Comparison of ENCODE assay signal across 28 mouse cellular contexts in genomic region chr1:90000981-90001380, GRCm38 (mm10). TPM values are rescaled to one million over a fixed set of nuclear protein-coding genes. Genes with fewer than 3 reads are reported as not detected.
"Had no signal": no experiment of that assay in that cellular context is flagged by ENCODE, and none has a peak within 500 bp of the region (broad histone marks: within the 10 kb centered on the region; RNA-seq: fewer than 3 reads in every experiment).

No protein-coding gene starts in this region.

- H3K27ac ChIP-seq: kidney, postnatal 0 days; limb, embryonic 10.5 days; limb, embryonic 13.5 days; liver, embryonic 12.5 days; liver, embryonic 15.5 days; lung, embryonic 15.5 days; midbrain, embryonic 10.5 days; midbrain, embryonic 13.5 days; neural tube, embryonic 13.5 days; stomach, embryonic 15.5 days had no signal

- H3K4me3 ChIP-seq: limb, embryonic 10.5 days; limb, embryonic 13.5 days; liver, embryonic 12.5 days; liver, embryonic 15.5 days; lung, embryonic 15.5 days; megakaryocyte, embryonic 14.5 days; midbrain, embryonic 10.5 days; midbrain, embryonic 13.5 days; myocyte; neural tube, embryonic 13.5 days; stomach, embryonic 15.5 days had no signal

- H3K4me2 ChIP-seq: limb, embryonic 13.5 days; liver, embryonic 12.5 days; liver, embryonic 15.5 days; lung, embryonic 15.5 days; midbrain, embryonic 13.5 days; neural tube, embryonic 13.5 days; stomach, embryonic 15.5 days had no signal

- H3K4me1 ChIP-seq: limb, embryonic 13.5 days; liver, embryonic 12.5 days; liver, embryonic 15.5 days; lung, embryonic 15.5 days; megakaryocyte, embryonic 14.5 days; midbrain, embryonic 13.5 days; neural tube, embryonic 13.5 days had no signal

- H3K9ac ChIP-seq: limb, embryonic 13.5 days; liver, embryonic 12.5 days; liver, embryonic 15.5 days; lung, embryonic 15.5 days; midbrain, embryonic 13.5 days; neural tube, embryonic 13.5 days; stomach, embryonic 15.5 days had no signal

- ATAC-seq: liver, embryonic 12.5 days; midbrain, embryonic 13.5 days; midbrain, embryonic 16.5 days had no signal

- H3K9me3 ChIP-seq: limb, embryonic 10.5 days; limb, embryonic 13.5 days; liver, embryonic 12.5 days; liver, embryonic 15.5 days; lung, embryonic 15.5 days; megakaryocyte, embryonic 14.5 days; midbrain, embryonic 10.5 days; midbrain, embryonic 13.5 days; neural tube, embryonic 13.5 days; stomach, embryonic 15.5 days had no signal

- DNase-seq: kidney, adult 2 months; kidney, postnatal 25 days; liver; lung, adult 18-20 months; lung, postnatal 10 days; lung, postnatal 36 days; retina, postnatal 1 day; right cerebral cortex, postnatal 25 days; spleen, adult 18-20 months; thymus, postnatal 25 days had no signal

- H3K36me3 ChIP-seq: limb, embryonic 10.5 days; limb, embryonic 13.5 days; liver, embryonic 12.5 days; liver, embryonic 15.5 days; lung, embryonic 15.5 days; midbrain, embryonic 10.5 days; midbrain, embryonic 13.5 days; neural tube, embryonic 13.5 days; stomach, embryonic 15.5 days had no signal

- H3K27me3 ChIP-seq: liver, embryonic 15.5 days; stomach, embryonic 15.5 days had no signal

RNA-seq across cellular contexts. Expression of gene Asb18, which starts 13.5 kb away (rescaled TPM):
- total RNA-seq: monocyte, adult 5-6 weeks; neutrophil, adult 5-6 weeks had no signal
- polyA plus RNA-seq: kidney, embryonic 14.5 days; kidney, postnatal 0 days; large intestine, adult 2 months; limb, embryonic 10.5 days; liver, embryonic 12.5 days; liver, embryonic 15.5 days; stomach, embryonic 15.5 days; thymus, postnatal 0 days had no signal
